Mouse (Mus musculus): Measurements from ENCODE around the gene Ip6k3.
A peak's percentile ranks its signal among the peaks of the same experiment; 100 is the strongest.

DNA sequence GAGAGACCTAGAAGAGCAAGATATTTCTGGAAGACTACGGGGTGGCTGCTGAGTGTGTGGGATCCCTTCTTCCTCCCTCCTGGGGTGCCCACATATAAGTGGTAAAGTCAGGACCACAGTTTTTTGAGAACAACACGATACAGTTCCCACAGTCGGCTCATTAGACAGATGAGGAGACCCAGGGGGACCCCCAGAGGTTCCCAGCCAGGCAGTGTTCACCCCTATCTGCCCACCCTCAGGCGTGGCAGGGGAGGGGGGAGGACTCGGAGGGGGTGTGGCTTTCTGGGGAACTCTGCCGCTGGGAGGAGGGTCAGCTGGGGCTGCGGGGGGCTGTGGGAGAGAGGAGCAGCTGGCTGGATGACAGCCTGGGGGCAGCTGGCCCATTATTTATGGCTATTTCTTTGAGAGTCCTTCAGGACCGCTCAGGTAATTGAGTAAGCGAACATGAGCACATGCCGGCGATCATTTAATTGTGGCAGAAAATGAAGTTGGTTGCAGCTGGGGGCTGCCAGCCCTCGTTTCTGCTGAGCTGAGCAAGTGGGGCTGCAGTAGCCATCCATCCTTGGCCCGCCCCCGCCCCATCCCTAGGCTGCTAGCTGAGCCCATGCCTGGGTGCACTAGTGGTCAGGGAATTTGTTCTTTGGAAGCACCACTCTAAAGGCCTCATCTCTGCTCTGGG lies 7.7 kb upstream of the Ip6k3 start:
- TF ChIP-seq USF2 (conservative IDR thresholded peaks at IDR 0.05; ENCODE audit: low read depth, low read length): no peak
- no peak for TF ChIP-seq CTCF (conservative IDR thresholded peaks at IDR 0.05 in 1 of 2, IDR thresholded peaks at IDR 0.05 in 1 of 2; ENCODE audit: low read depth in 2 of 2, low read length in 2 of 2)
- TF ChIP-seq E2F4 (IDR thresholded peaks at IDR 0.05; ENCODE audit: insufficient replicate concordance, low read depth, low read length): no peak
- TF ChIP-seq EP300 (IDR thresholded peaks at IDR 0.05; ENCODE audit: low read length): 0 out of 2 replicates have a peak, but pooled peaks have one; percentile 23
- TF ChIP-seq JUND (conservative IDR thresholded peaks at IDR 0.05; ENCODE audit: low read depth, low read length): no peak
- no peak; the same call in none of the 2 replicates for TF ChIP-seq POLR2A (IDR thresholded peaks at IDR 0.05; ENCODE audit: low read depth, low read length)
- TF ChIP-seq NRF1 (IDR thresholded peaks at IDR 0.05; ENCODE audit: low read depth, low read length): no peak
- TF ChIP-seq HCFC1 (IDR thresholded peaks at IDR 0.05; ENCODE audit: low read depth, low read length): no peak
- TF ChIP-seq RAD21 (IDR thresholded peaks at IDR 0.05; ENCODE audit: low read depth, low read length): no peak
- TF ChIP-seq USF1 (IDR thresholded peaks at IDR 0.05; ENCODE audit: low read depth, low read length): no peak
